Mouse (Mus musculus): Measurements from ENCODE around the gene Dcaf15. TPM values are rescaled to one million over a fixed set of nuclear protein-coding genes. Genes with fewer than 3 reads are reported as not detected.

Gene Dcaf15
- polyA plus RNA-seq, 1 experiment from 2014 or later, result 10.0 TPM

DNA sequence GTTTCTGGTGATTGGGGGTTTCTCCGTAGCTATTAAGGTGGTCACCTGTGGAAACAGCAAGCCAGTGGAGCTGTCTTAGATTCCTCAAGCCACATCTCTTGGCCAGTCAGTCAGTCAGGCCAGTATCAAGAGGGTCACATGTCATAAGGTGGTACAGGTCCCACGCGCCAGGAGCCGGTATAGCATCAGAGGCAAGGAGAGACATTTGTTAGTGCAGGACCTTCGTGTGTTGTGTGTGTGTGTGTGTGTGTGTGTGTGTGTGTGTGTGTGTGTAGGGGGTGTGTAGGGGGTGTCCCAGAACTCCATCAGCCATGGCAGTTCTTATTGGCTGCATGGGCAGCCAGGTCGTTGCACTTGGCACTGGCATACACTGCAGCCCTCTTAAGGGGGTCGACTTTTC lies 36.7 kb downstream of the Dcaf15 start:
- no peak for DNase-seq (ENCODE audit: low spot score)
- 0 out of 2 replicates have a peak overlapping the region, but pooled peaks have one; percentile 38 for H3K9ac ChIP-seq (ENCODE audit: low read depth, low read length)
- WGBS, result 80% methylated on average over 7 of the region's 7 CpGs
- no peaks in the 10 kb centered on the region for H3K9me3 ChIP-seq (ENCODE audit: control insufficient read depth, low read length)
- H3K4me2 ChIP-seq, result peak overlapping the region; percentile 66
- no peaks in the 10 kb centered on the region for H3K36me3 ChIP-seq (ENCODE audit: control insufficient read depth, insufficient read depth, low read length)
- no peaks in the 10 kb centered on the region for H3K27me3 ChIP-seq (replicated peaks; ENCODE audit: control insufficient read depth, insufficient read depth, low read length)
- 0 out of 2 replicates have a peak overlapping the region, but pooled peaks have one; percentile 19 for H3K27ac ChIP-seq (ENCODE audit: low read depth, low read length)
- H3K4me1 ChIP-seq (replicated peaks; ENCODE audit: control insufficient read depth, insufficient read depth, low read length), result peaks cover 29% of the 10 kb centered on the region
- peak overlapping the region; percentile 94 for H3K4me3 ChIP-seq (ENCODE audit: low read depth, low read length)
- no peak for ATAC-seq (replicated peaks; ENCODE audit: low FRiP score)

DNA sequence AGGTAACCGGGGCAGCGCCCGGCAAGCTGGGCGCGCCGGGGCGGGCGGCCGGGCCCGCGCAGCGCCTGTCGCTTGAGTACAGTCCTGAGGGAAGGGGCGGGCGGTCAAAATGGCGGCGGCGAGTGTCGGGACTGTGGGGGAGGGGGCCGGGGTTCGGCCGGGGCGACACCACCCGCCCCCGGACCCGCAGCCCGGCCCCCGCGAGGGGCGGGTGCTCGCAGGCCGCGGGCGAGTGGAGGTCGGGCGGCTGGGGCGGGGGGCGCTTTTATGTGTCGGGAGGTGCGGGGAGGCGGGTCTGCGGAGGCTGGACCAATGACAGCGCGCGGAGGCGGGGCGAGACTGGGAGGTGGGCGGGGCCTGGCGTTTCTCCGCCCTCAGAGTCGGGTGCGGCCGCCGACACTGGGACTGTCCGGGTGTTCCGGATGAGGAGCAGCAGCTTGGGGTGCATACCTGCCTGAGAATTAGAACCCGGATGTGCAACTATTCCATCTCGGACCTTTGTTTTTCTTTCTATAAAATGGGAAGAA lies 37.5 kb downstream of the Dcaf15 start:
- peak overlapping the region; percentile 94 for H3K4me3 ChIP-seq (ENCODE audit: low read depth, low read length)
- peaks cover 29% of the 10 kb centered on the region for H3K4me1 ChIP-seq (replicated peaks; ENCODE audit: control insufficient read depth, insufficient read depth, low read length)
- WGBS, result under 1% methylated on average over 50 of the region's 58 CpGs

DNA sequence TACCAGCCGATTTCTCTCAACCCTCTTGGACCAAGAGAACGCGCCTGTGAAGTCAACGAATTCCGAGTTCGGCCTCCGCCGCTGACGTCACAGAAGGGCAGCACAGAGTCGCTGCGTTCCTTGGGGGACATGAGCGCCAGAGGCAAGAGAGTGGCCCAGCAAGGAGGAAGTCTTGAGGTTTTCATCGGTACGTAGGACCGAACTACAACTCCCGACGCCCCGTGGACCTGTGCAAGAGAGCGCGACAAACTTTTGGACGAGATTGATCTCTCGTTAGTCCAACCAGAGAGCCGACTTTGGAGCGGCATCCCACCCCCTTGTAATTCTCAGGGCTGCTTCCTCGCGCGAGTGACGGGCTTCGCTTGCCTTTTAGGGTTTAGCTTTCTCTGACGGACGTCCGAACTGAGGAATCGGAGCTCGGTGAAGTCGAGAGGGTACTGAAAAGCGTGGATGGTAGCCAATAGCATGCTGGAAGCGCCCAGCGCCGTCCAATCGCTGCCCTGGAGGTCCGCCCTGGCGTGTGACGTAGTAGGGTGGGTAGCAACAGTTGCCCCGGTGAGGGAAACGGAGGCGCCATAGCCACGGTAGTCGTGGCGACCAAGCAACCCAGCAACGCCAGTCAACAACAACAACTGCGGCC lies 38.2 kb downstream of the Dcaf15 start, which contains the start of gene Rfx1:
TSS of gene Rfx1 (plus strand) at position 544 of the 640 bp plus-strand sequence.
- H3K4me3 ChIP-seq (ENCODE audit: low read depth, low read length), result peak within 1 kb of the TSS; percentile 94
- peak; percentile 96 for DNase-seq (ENCODE audit: low spot score)
- WGBS, result under 1% methylated on average over 51 of the region's 51 CpGs

More for the DNA sequence above, 37.5 kb downstream of the Dcaf15 start:
- H3K9me3 ChIP-seq (ENCODE audit: control insufficient read depth, low read length), result no peaks in the 10 kb centered on the region
- peak overlapping the region; percentile 92 for H3K9ac ChIP-seq (ENCODE audit: low read depth, low read length)
- ATAC-seq (replicated peaks; ENCODE audit: low FRiP score) (peak; percentile 69), DNase-seq (ENCODE audit: low spot score) (peak; percentile 99)
- no peaks in the 10 kb centered on the region for H3K27me3 ChIP-seq (replicated peaks; ENCODE audit: control insufficient read depth, insufficient read depth, low read length)
- peak overlapping the region; percentile 99 for H3K27ac ChIP-seq (ENCODE audit: low read depth, low read length)
- H3K36me3 ChIP-seq (ENCODE audit: control insufficient read depth, insufficient read depth, low read length), result no peaks in the 10 kb centered on the region
- peak overlapping the region; percentile 66 for H3K4me2 ChIP-seq

GRCm38 (mm10) chr8:84065457-84066072 lies 39.0 kb downstream of the Dcaf15 start:
- H3K4me2 ChIP-seq, result peak overlapping the region; percentile 90
- 24% methylated on average over 5 of the region's 5 CpGs for WGBS
- H3K4me3 ChIP-seq (ENCODE audit: low read depth, low read length), result peak overlapping the region; percentile 94
- H3K4me1 ChIP-seq (replicated peaks; ENCODE audit: control insufficient read depth, insufficient read depth, low read length), result peaks cover 30% of the 10 kb centered on the region
- peak overlapping the region; percentile 78 for H3K9ac ChIP-seq (ENCODE audit: low read depth, low read length)
- H3K9me3 ChIP-seq (ENCODE audit: control insufficient read depth, low read length), result no peaks in the 10 kb centered on the region
- peak overlapping the region; percentile 99 for H3K27ac ChIP-seq (ENCODE audit: low read depth, low read length)
- ATAC-seq (replicated peaks; ENCODE audit: low FRiP score), result no peak
- DNase-seq (ENCODE audit: low spot score), result no peak
- H3K36me3 ChIP-seq (ENCODE audit: control insufficient read depth, insufficient read depth, low read length), result no peaks in the 10 kb centered on the region
- no peaks in the 10 kb centered on the region for H3K27me3 ChIP-seq (replicated peaks; ENCODE audit: control insufficient read depth, insufficient read depth, low read length)

More for the DNA sequence above, 38.2 kb downstream of the Dcaf15 start, which contains the start of gene Rfx1:
- peak within 1 kb of the TSS; percentile 92 for H3K9ac ChIP-seq (ENCODE audit: low read depth, low read length)
- no peaks in the 10 kb centered on the region for H3K27me3 ChIP-seq (replicated peaks; ENCODE audit: control insufficient read depth, insufficient read depth, low read length)
- peak; percentile 97 for ATAC-seq (replicated peaks; ENCODE audit: low FRiP score)
- H3K4me1 ChIP-seq (replicated peaks; ENCODE audit: control insufficient read depth, insufficient read depth, low read length), result peaks cover 29% of the 10 kb centered on the region
- no peaks in the 10 kb centered on the region for H3K9me3 ChIP-seq (ENCODE audit: control insufficient read depth, low read length)
- peak within 1 kb of the TSS; percentile 90 for H3K4me2 ChIP-seq
- no peaks in the 10 kb centered on the region for H3K36me3 ChIP-seq (ENCODE audit: control insufficient read depth, insufficient read depth, low read length)
- H3K27ac ChIP-seq (ENCODE audit: low read depth, low read length), result peak within 1 kb of the TSS; percentile 99

GRCm38 (mm10) chr8:84065037-84065436 lies 39.5 kb downstream of the Dcaf15 start, which contains the start of gene Gm10643:
Gene Gm10643, minus strand, starts transcription at chr8:84065137.
- H3K36me3 ChIP-seq (ENCODE audit: control insufficient read depth, insufficient read depth, low read length), result no peaks in the 10 kb centered on the region
- peaks cover 34% of the 10 kb centered on the region for H3K4me1 ChIP-seq (replicated peaks; ENCODE audit: control insufficient read depth, insufficient read depth, low read length)
- DNase-seq (ENCODE audit: low spot score) (no peak), ATAC-seq (replicated peaks; ENCODE audit: low FRiP score) (no peak)
- H3K9me3 ChIP-seq (ENCODE audit: control insufficient read depth, low read length), result no peaks in the 10 kb centered on the region
- 88% methylated on average over 1 of the region's 1 CpGs for WGBS
- H3K27me3 ChIP-seq (replicated peaks; ENCODE audit: control insufficient read depth, insufficient read depth, low read length), result no peaks in the 10 kb centered on the region
- peak within 1 kb of the TSS; percentile 90 for H3K4me2 ChIP-seq
- peak within 1 kb of the TSS; percentile 99 for H3K27ac ChIP-seq (ENCODE audit: low read depth, low read length)
- peak within 1 kb of the TSS; percentile 78 for H3K9ac ChIP-seq (ENCODE audit: low read depth, low read length)
- peak within 1 kb of the TSS; percentile 94 for H3K4me3 ChIP-seq (ENCODE audit: low read depth, low read length)

DNA sequence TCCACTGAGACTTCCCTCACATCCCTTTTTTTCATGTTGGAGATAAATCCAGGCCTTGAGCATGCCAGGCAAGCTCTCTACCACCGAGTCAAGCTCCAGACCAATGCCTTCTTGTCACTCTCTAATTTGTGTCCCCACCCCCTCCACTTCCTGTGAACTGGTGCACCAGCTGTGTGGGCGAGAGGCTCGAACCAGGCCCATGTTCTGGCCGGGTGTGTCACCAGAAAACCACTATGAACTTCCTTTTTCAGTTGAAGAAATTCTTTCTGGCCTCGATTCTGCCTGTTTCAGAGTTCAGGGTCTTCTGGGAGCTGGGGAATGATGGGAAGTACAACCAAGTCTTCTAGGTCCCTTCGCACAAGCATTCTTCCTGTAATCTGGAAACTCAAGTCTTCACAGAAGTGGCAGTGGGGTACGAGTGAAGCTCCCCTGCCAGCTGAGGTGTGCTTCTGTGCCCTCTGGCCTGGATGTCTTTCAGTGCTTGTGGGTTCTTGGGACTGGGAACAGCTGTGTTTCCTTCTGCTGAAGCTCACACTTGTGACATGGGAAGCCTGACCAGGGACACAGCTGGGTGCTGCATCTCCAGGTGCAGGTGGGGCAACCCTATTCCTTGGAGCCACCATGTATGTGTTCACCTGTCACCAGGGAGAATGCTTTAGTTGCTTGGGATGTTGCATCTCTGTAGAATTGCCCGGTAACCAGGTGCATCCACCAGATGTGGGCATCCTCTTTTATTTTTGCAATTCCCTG lies 40.5 kb downstream of the Dcaf15 start:
- ATAC-seq (replicated peaks; ENCODE audit: low FRiP score), result no peak
- Histone ChIP-seq H3K4me3 (ENCODE audit: low read depth, low read length) (no peak overlapping the region), H3K27ac (ENCODE audit: low read depth, low read length) (peak overlapping the region; percentile 21; the same call in 1 of the 2 replicates), H3K4me2 (no peak overlapping the region), H3K4me1 (replicated peaks; ENCODE audit: control insufficient read depth, insufficient read depth, low read length) (peaks cover 28% of the 10 kb centered on the region), H3K9ac (ENCODE audit: low read depth, low read length) (no peak overlapping the region), H3K36me3 (ENCODE audit: control insufficient read depth, insufficient read depth, low read length) (no peaks in the 10 kb centered on the region), H3K9me3 (ENCODE audit: control insufficient read depth, low read length) (no peaks in the 10 kb centered on the region), H3K27me3 (replicated peaks; ENCODE audit: control insufficient read depth, insufficient read depth, low read length) (no peaks in the 10 kb centered on the region)
- 48% methylated on average over 8 of the region's 8 CpGs for WGBS
- no peak for DNase-seq (ENCODE audit: low spot score)

DNA sequence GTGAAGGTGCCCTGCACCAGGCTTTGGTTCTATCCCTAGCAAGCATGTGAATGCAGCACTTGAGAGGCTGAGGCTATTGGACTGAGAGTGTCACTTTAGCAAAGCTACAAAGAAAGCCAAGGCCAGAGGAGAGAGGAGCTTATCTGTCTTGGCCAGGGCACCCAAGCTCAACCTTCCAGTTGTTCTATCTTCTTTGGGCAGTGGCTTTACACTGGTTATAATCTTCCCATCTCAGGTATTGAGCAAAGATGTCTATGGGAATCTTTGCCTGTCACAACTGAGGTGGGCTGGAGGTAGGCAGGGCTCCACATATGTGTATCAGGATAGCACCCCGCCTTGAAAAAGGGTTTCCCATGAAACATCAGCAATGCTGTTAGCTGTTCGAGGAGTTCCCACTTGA lies 44.3 kb downstream of the Dcaf15 start:
- ATAC-seq (replicated peaks; ENCODE audit: low FRiP score) (peak; percentile 75), DNase-seq (ENCODE audit: low spot score) (no peak)
- H3K4me1 ChIP-seq (replicated peaks; ENCODE audit: control insufficient read depth, insufficient read depth, low read length), result peaks cover 13% of the 10 kb centered on the region
- H3K4me3 ChIP-seq (ENCODE audit: low read depth, low read length), result no peak overlapping the region
- no peaks in the 10 kb centered on the region for H3K36me3 ChIP-seq (ENCODE audit: control insufficient read depth, insufficient read depth, low read length)
- no peak overlapping the region for H3K4me2 ChIP-seq
- WGBS, result 51% methylated on average over 2 of the region's 2 CpGs
- no peaks in the 10 kb centered on the region for H3K27me3 ChIP-seq (replicated peaks; ENCODE audit: control insufficient read depth, insufficient read depth, low read length)
- H3K9ac ChIP-seq (ENCODE audit: low read depth, low read length), result no peak overlapping the region
- H3K27ac ChIP-seq (ENCODE audit: low read depth, low read length), result no peak overlapping the region
- H3K9me3 ChIP-seq (ENCODE audit: control insufficient read depth, low read length), result no peaks in the 10 kb centered on the region

- Histone ChIP-seq H3K4me3 (ENCODE audit: low read depth, low read length) (no peak overlapping the region), H3K9me3 (ENCODE audit: control insufficient read depth, low read length) (no peaks in the 10 kb centered on the region), H3K4me2 (no peak overlapping the region), H3K4me1 (replicated peaks; ENCODE audit: control insufficient read depth, insufficient read depth, low read length) (peaks cover 12% of the 10 kb centered on the region), H3K36me3 (ENCODE audit: control insufficient read depth, insufficient read depth, low read length) (no peaks in the 10 kb centered on the region), H3K27ac (ENCODE audit: low read depth, low read length) (no peak overlapping the region), H3K27me3 (replicated peaks; ENCODE audit: control insufficient read depth, insufficient read depth, low read length) (no peaks in the 10 kb centered on the region), H3K9ac (ENCODE audit: low read depth, low read length) (no peak overlapping the region)
- DNase-seq (ENCODE audit: low spot score) (no peak), ATAC-seq (replicated peaks; ENCODE audit: low FRiP score) (no peak)
- 87% methylated on average over 2 of the region's 2 CpGs for WGBS
Observed at GRCm38 (mm10) chr8:84059226-84059625, 45.3 kb downstream of the Dcaf15 start.
